Mouse (Mus musculus): ENCODE data around the gene Adam11.
A peak's percentile ranks its signal among the peaks of the same experiment; 100 is the strongest.

The Adam11 gene

GRCm38 (mm10) chr11:102791682-102792445 lies 30.6 kb downstream of the Adam11 start:
- Histone ChIP-seq H3K9me3 (ENCODE audit: low read length) (no peaks in the 10 kb centered on the region), H3K36me3 (ENCODE audit: insufficient read depth, low read length) (peaks cover 13% of the 10 kb centered on the region), H3K4me1 (replicated peaks; ENCODE audit: low read depth, low read length) (0 out of 2 replicates have a peak, but pooled peaks cover 4% of the 10 kb centered on the region), H3K27me3 (ENCODE audit: insufficient read depth, low read length) (no peaks in the 10 kb centered on the region), H3K4me3 (replicated peaks; ENCODE audit: low read length) (no peak overlapping the region)
- TF ChIP-seq NANOG (IDR thresholded peaks at IDR 0.05; ENCODE audit: borderline replicate concordance, low read length) (no peak), POU5F1 (IDR thresholded peaks at IDR 0.05; ENCODE audit: borderline replicate concordance, low read length) (no peak), CTCF (conservative IDR thresholded peaks at IDR 0.05; ENCODE audit: low read length) (no peak)

GRCm38 (mm10) chr11:102794157-102794556 lies 32.9 kb downstream of the Adam11 start:
- Histone ChIP-seq H3K4me3 (replicated peaks; ENCODE audit: low read length) (no peak overlapping the region), H3K36me3 (ENCODE audit: insufficient read depth, low read length) (peaks cover 33% of the 10 kb centered on the region), H3K4me1 (replicated peaks; ENCODE audit: low read depth, low read length) (0 out of 2 replicates have a peak, but pooled peaks cover 4% of the 10 kb centered on the region), H3K27me3 (ENCODE audit: insufficient read depth, low read length) (no peaks in the 10 kb centered on the region), H3K9me3 (ENCODE audit: low read length) (no peaks in the 10 kb centered on the region)
- TF ChIP-seq NANOG (IDR thresholded peaks at IDR 0.05; ENCODE audit: borderline replicate concordance, low read length) (no peak), POU5F1 (IDR thresholded peaks at IDR 0.05; ENCODE audit: borderline replicate concordance, low read length) (no peak), CTCF (conservative IDR thresholded peaks at IDR 0.05; ENCODE audit: low read length) (no peak)

GRCm38 (mm10) chr11:102803453-102803852 lies 42.2 kb downstream of the Adam11 start:
- Histone ChIP-seq H3K36me3 (ENCODE audit: insufficient read depth, low read length) (peaks cover 75% of the 10 kb centered on the region), H3K9me3 (ENCODE audit: low read length) (no peaks in the 10 kb centered on the region), H3K27me3 (ENCODE audit: insufficient read depth, low read length) (no peaks in the 10 kb centered on the region), H3K4me1 (replicated peaks; ENCODE audit: low read depth, low read length) (peaks cover 64% of the 10 kb centered on the region), H3K4me3 (replicated peaks; ENCODE audit: low read length) (no peak overlapping the region)
- TF ChIP-seq CTCF (conservative IDR thresholded peaks at IDR 0.05; ENCODE audit: low read length), result no peak
- TF ChIP-seq NANOG (IDR thresholded peaks at IDR 0.05; ENCODE audit: borderline replicate concordance, low read length), result no peak
- no peak for TF ChIP-seq POU5F1 (IDR thresholded peaks at IDR 0.05; ENCODE audit: borderline replicate concordance, low read length)

GRCm38 (mm10) chr11:102808246-102808645 lies 47.0 kb downstream of the Adam11 start:
- no peak for TF ChIP-seq CTCF (conservative IDR thresholded peaks at IDR 0.05; ENCODE audit: low read length)
- TF ChIP-seq POU5F1 (IDR thresholded peaks at IDR 0.05; ENCODE audit: borderline replicate concordance, low read length), result no peak
- TF ChIP-seq NANOG (IDR thresholded peaks at IDR 0.05; ENCODE audit: borderline replicate concordance, low read length), result no peak
- H3K4me3 ChIP-seq (replicated peaks; ENCODE audit: low read length), result no peak overlapping the region
- H3K4me1 ChIP-seq (replicated peaks; ENCODE audit: low read depth, low read length), result peaks cover 88% of the 10 kb centered on the region
- no peaks in the 10 kb centered on the region for H3K9me3 ChIP-seq (ENCODE audit: low read length)
- peaks cover 57% of the 10 kb centered on the region for H3K36me3 ChIP-seq (ENCODE audit: insufficient read depth, low read length)
- no peaks in the 10 kb centered on the region for H3K27me3 ChIP-seq (ENCODE audit: insufficient read depth, low read length)

GRCm38 (mm10) chr11:102810721-102811485 lies 49.7 kb downstream of the Adam11 start:
- Histone ChIP-seq H3K27me3 (ENCODE audit: insufficient read depth, low read length) (no peaks in the 10 kb centered on the region), H3K9me3 (ENCODE audit: low read length) (no peaks in the 10 kb centered on the region), H3K4me1 (replicated peaks; ENCODE audit: low read depth, low read length) (peaks cover 88% of the 10 kb centered on the region), H3K4me3 (replicated peaks; ENCODE audit: low read length) (no peak overlapping the region), H3K36me3 (ENCODE audit: insufficient read depth, low read length) (peaks cover 39% of the 10 kb centered on the region)
- TF ChIP-seq POU5F1 (IDR thresholded peaks at IDR 0.05; ENCODE audit: borderline replicate concordance, low read length) (no peak), NANOG (IDR thresholded peaks at IDR 0.05; ENCODE audit: borderline replicate concordance, low read length) (no peak; the same call in 1 of the 2 replicates), CTCF (conservative IDR thresholded peaks at IDR 0.05; ENCODE audit: low read length) (no peak)

GRCm38 (mm10) chr11:102814881-102815280 lies 53.6 kb downstream of the Adam11 start:
- H3K36me3 ChIP-seq (ENCODE audit: insufficient read depth, low read length), result peaks cover 30% of the 10 kb centered on the region
- TF ChIP-seq POU5F1 (IDR thresholded peaks at IDR 0.05; ENCODE audit: borderline replicate concordance, low read length) (no peak), CTCF (conservative IDR thresholded peaks at IDR 0.05; ENCODE audit: low read length) (0 out of 2 replicates have a peak, but pooled peaks have one; percentile 9), NANOG (IDR thresholded peaks at IDR 0.05; ENCODE audit: borderline replicate concordance, low read length) (peak; percentile 98)
- no peak overlapping the region for H3K4me3 ChIP-seq (replicated peaks; ENCODE audit: low read length)
- H3K4me1 ChIP-seq (replicated peaks; ENCODE audit: low read depth, low read length), result peaks cover 77% of the 10 kb centered on the region
- H3K27me3 ChIP-seq (ENCODE audit: insufficient read depth, low read length), result no peaks in the 10 kb centered on the region
- H3K9me3 ChIP-seq (ENCODE audit: low read length), result no peaks in the 10 kb centered on the region

GRCm38 (mm10) chr11:102818121-102819020 lies 57.1 kb downstream of the Adam11 start:
- Histone ChIP-seq H3K4me3 (replicated peaks; ENCODE audit: low read length) (peak overlapping the region; percentile 92), H3K36me3 (ENCODE audit: insufficient read depth, low read length) (peaks cover 12% of the 10 kb centered on the region)

More at GRCm38 (mm10) chr11:102818121-102819020, 57.1 kb downstream of the Adam11 start:
- H3K4me1 ChIP-seq (replicated peaks; ENCODE audit: low read depth, low read length), result peaks cover 71% of the 10 kb centered on the region
- no peaks in the 10 kb centered on the region for H3K27me3 ChIP-seq (ENCODE audit: insufficient read depth, low read length)
- H3K9me3 ChIP-seq (ENCODE audit: low read length), result no peaks in the 10 kb centered on the region
- no peak for TF ChIP-seq NANOG (IDR thresholded peaks at IDR 0.05; ENCODE audit: borderline replicate concordance, low read length)
- TF ChIP-seq CTCF (conservative IDR thresholded peaks at IDR 0.05; ENCODE audit: low read length), result no peak
- no peak for TF ChIP-seq POU5F1 (IDR thresholded peaks at IDR 0.05; ENCODE audit: borderline replicate concordance, low read length)

All from E14TG2a.4 (cell line).